Mouse (Mus musculus) layer of hippocampus, adult 18-20 months (tissue): Measurements from ENCODE around the gene Nat8f4. TPM values are rescaled to one million over a fixed set of nuclear protein-coding genes. Genes with fewer than 3 reads are reported as not detected.

Source experiments
- total RNA-seq, 2 experiments: library from RNA; stranded (reverse); gene quantifications; 2 replicates each; pipeline ENCODE4 v1.2.3; 2021

Gene Nat8f4
- total RNA-seq, 2 experiments from 2014 or later = 7.6 to 8.5 TPM

Other genes starting within 250 kb of the Nat8f4 start
- 1 to 10 TPM; 3.4 to 4.0 TPM for gene Nat8f7, start 191.7 kb downstream of the Nat8f4 start, total RNA-seq
- gene Nat8f3, start 139.1 kb downstream of the Nat8f4 start, total RNA-seq = 1 to 10 TPM; 2.1 to 3.4 TPM
- gene Nat8f6, start 83.9 kb downstream of the Nat8f4 start, total RNA-seq = 1 to 10 TPM; 1.1 to 1.3 TPM
- 1 to 10 TPM; 6.7 to 7.3 TPM for gene Nat8f5, start 83.9 kb downstream of the Nat8f4 start, total RNA-seq
- gene Nat8, start 72.8 kb downstream of the Nat8f4 start, total RNA-seq = 1 to 10 TPM; 4.4 to 4.6 TPM
- gene Nat8f2, start 35.7 kb downstream of the Nat8f4 start, total RNA-seq = 1 to 10 TPM; 2.4 to 4.2 TPM
- 10 to 100 TPM; 81.6 to 98.0 TPM for gene Tprkb, start 7.0 kb upstream of the Nat8f4 start, total RNA-seq
- gene Nat8f1, start 10.8 kb upstream of the Nat8f4 start, total RNA-seq = 10 to 100 TPM; 24.8 to 28.5 TPM
- gene Dusp11, start 56.8 kb upstream of the Nat8f4 start, total RNA-seq = 10 to 100 TPM; 71.2 to 76.1 TPM
- not detected for gene Figla, start 111.3 kb upstream of the Nat8f4 start, total RNA-seq
- gene Add2, start 123.8 kb upstream of the Nat8f4 start, total RNA-seq = 100 to 1,000 TPM; 267 to 269 TPM